ENCODE assay signal across 17 mouse cellular contexts in genomic region chr11:97246510-97247159, GRCm38 (mm10). TPM values are rescaled to one million over a fixed set of nuclear protein-coding genes. Genes with fewer than 3 reads are reported as not detected.
A peak's percentile ranks its signal among the peaks of the same experiment; 100 is the strongest.
DNase-seq lines count a peak whose midpoint lies in the region; ATAC-seq and TF ChIP-seq lines count a peak whose summit lies in the region.
"Had no signal": no experiment of that assay in that cellular context is flagged by ENCODE, and none has a peak within 500 bp of the region (broad histone marks: within the 10 kb centered on the region; RNA-seq: fewer than 3 reads in every experiment).

No protein-coding gene starts in this region.

- H3K27me3 ChIP-seq in heart, embryonic 11.5 days (ENCODE audit: control insufficient read depth, insufficient read depth, low read length): no peaks in the 10 kb centered on the region
- H3K27me3 ChIP-seq in small intestine, adult 2 months (ENCODE audit: control insufficient read depth, insufficient read depth, low read length): no peaks in the 10 kb centered on the region
- no peaks in the 10 kb centered on the region for H3K27me3 ChIP-seq in forebrain, embryonic 10.5 days (ENCODE audit: poor library complexity, severe bottlenecking)
- H3K27me3 ChIP-seq: forebrain, embryonic 13.5 days; heart, embryonic 15.5 days; lung, embryonic 15.5 days; midbrain, embryonic 12.5 days; neural tube, embryonic 13.5 days had no signal

- no peaks in the 10 kb centered on the region for H3K9me3 ChIP-seq in heart, embryonic 11.5 days (replicated peaks; ENCODE audit: control insufficient read depth, low read length)
- no peaks in the 10 kb centered on the region for H3K9me3 ChIP-seq in forebrain, embryonic 10.5 days
- H3K9me3 ChIP-seq: embryonic facial prominence, embryonic 10.5 days; forebrain, embryonic 13.5 days; heart, embryonic 15.5 days; lung, embryonic 15.5 days; midbrain, embryonic 12.5 days; neural tube, embryonic 13.5 days had no signal

- TF ChIP-seq POLR2A in small intestine, adult 2 months (IDR thresholded peaks at IDR 0.05; ENCODE audit: low read depth, low read length): no peak

- H3K4me2 ChIP-seq in heart, embryonic 11.5 days: no peak overlapping the region
- H3K4me2 ChIP-seq: forebrain, embryonic 13.5 days; heart, embryonic 15.5 days; lung, embryonic 15.5 days; midbrain, embryonic 12.5 days; neural tube, embryonic 13.5 days had no signal

- no peaks in the 10 kb centered on the region for H3K4me1 ChIP-seq in heart, embryonic 11.5 days (ENCODE audit: control insufficient read depth, insufficient read depth, low read length)
- peaks cover 3% of the 10 kb centered on the region; the same call in 1 of the 2 replicates for H3K4me1 ChIP-seq in small intestine, adult 2 months (ENCODE audit: control insufficient read depth, insufficient read depth, insufficient read length, low read length)
- H3K4me1 ChIP-seq in forebrain, embryonic 10.5 days: no peaks in the 10 kb centered on the region
- H3K4me1 ChIP-seq: embryonic facial prominence, embryonic 10.5 days; forebrain, embryonic 13.5 days; heart, embryonic 15.5 days; lung, embryonic 15.5 days; midbrain, embryonic 12.5 days; neural tube, embryonic 13.5 days had no signal

- no peak for DNase-seq in heart, postnatal 4 days
- peak; percentile 31 for DNase-seq in adrenal gland, postnatal 14 days
- peak; percentile 70 for DNase-seq in large intestine, adult 2 months (ENCODE audit: low read depth, low spot score)
- DNase-seq in layer of hippocampus, adult 18-20 months (ENCODE audit: low spot score in 2 of 2): no peak
- DNase-seq in embryo, embryonic 9.5 days (ENCODE audit: extremely low spot score): no peak
- no peak for DNase-seq in forebrain, embryonic 10.5 days (ENCODE audit: extremely low spot score, low spot score)
- DNase-seq: cerebellum, adult 8-10 months; right cerebral cortex, postnatal 14 days had no signal

- no peak for ATAC-seq in heart, embryonic 11.5 days (replicated peaks; ENCODE audit: insufficient number of reproducible peaks, low FRiP score, low TSS enrichment)
- ATAC-seq: forebrain, embryonic 13.5 days; hindbrain, postnatal 0 days had no signal

- H3K36me3 ChIP-seq in heart, embryonic 11.5 days (ENCODE audit: control insufficient read depth, insufficient read depth, low read length): peaks cover 12% of the 10 kb centered on the region
- H3K36me3 ChIP-seq in small intestine, adult 2 months (ENCODE audit: control insufficient read depth, insufficient read depth, low read length): peaks cover 27% of the 10 kb centered on the region
- H3K36me3 ChIP-seq in forebrain, embryonic 10.5 days (replicated peaks): peaks cover 67% of the 10 kb centered on the region

- no peak overlapping the region for H3K4me3 ChIP-seq in heart, embryonic 11.5 days (ENCODE audit: low read depth, low read length)
- no peak overlapping the region for H3K4me3 ChIP-seq in small intestine, adult 2 months (ENCODE audit: low read depth, low read length)
- H3K4me3 ChIP-seq in forebrain, embryonic 10.5 days: no peak overlapping the region
- H3K4me3 ChIP-seq: embryonic facial prominence, embryonic 10.5 days; forebrain, embryonic 13.5 days; heart, embryonic 15.5 days; lung, embryonic 15.5 days; midbrain, embryonic 12.5 days; neural tube, embryonic 13.5 days had no signal

- 0 out of 2 replicates have a peak overlapping the region, but pooled peaks have one; percentile 34 for H3K9ac ChIP-seq in heart, embryonic 11.5 days (ENCODE audit: low read depth, low read length)
- H3K9ac ChIP-seq: forebrain, embryonic 13.5 days; heart, embryonic 15.5 days; lung, embryonic 15.5 days; midbrain, embryonic 12.5 days; neural tube, embryonic 13.5 days had no signal

- TF ChIP-seq CTCF in small intestine, adult 2 months (IDR thresholded peaks at IDR 0.05; ENCODE audit: extremely low read depth, insufficient read length, insufficient replicate concordance, low read depth, low read length): no peak

- H3K27ac ChIP-seq in heart, embryonic 11.5 days (ENCODE audit: low read depth, low read length): no peak overlapping the region
- H3K27ac ChIP-seq in small intestine, adult 2 months (ENCODE audit: insufficient read depth, low read depth, low read length): peak overlapping the region; percentile 94
- H3K27ac ChIP-seq in forebrain, embryonic 10.5 days: no peak overlapping the region
- H3K27ac ChIP-seq: embryonic facial prominence, embryonic 10.5 days; forebrain, embryonic 13.5 days; heart, embryonic 15.5 days; hindbrain, postnatal 0 days; lung, embryonic 15.5 days; midbrain, embryonic 12.5 days; neural tube, embryonic 13.5 days had no signal

- WGBS in heart, embryonic 11.5 days (ENCODE audit: insufficient replicate concordance): 58% methylated on average over 10 of the region's 10 CpGs
- 30% methylated on average over 10 of the region's 10 CpGs for WGBS in large intestine, adult 2 months
- WGBS in small intestine, adult 2 months: 28% methylated on average over 10 of the region's 10 CpGs
- 91% methylated on average over 10 of the region's 10 CpGs for WGBS in forebrain, embryonic 10.5 days

RNA-seq across cellular contexts. Expression of gene Npepps, which starts 33.8 kb away (rescaled TPM):
- 78.0 and 79.8 TPM in 2 replicates for polyA plus RNA-seq in heart, embryonic 11.5 days (2014; fragmentation: Nextera tagmentation; extraction: Ambion mirVana)
- total RNA-seq in heart, postnatal 4 days (2021): 10 to 100 TPM; 85.9 to 97.2 TPM
- total RNA-seq in adrenal gland, postnatal 14 days (2021): 73.2 and 74.2 TPM in 2 replicates
- 33.8 and 48.1 TPM in 2 replicates for polyA plus RNA-seq in large intestine, adult 2 months (2012; rRNA removed)
- 16.2 and 27.3 TPM in 2 replicates for polyA plus RNA-seq in small intestine, adult 2 months (2012; rRNA removed)
- total RNA-seq in layer of hippocampus, adult 18-20 months (2021): 100 to 1,000 TPM; 135 to 145 TPM
- polyA plus RNA-seq in forebrain, embryonic 10.5 days (2016; fragmentation: Nextera tagmentation; extraction: Ambion mirVana): 96.2 and 101 TPM in 2 replicates

RNA-seq across cellular contexts. Expression of gene Kpnb1, which starts 59.0 kb away (rescaled TPM):
- 61.2 and 63.6 TPM in 2 replicates for polyA plus RNA-seq in heart, embryonic 11.5 days (2014; fragmentation: Nextera tagmentation; extraction: Ambion mirVana)
- 100 to 1,000 TPM; 160 to 162 TPM for total RNA-seq in heart, postnatal 4 days (2021)
- total RNA-seq in adrenal gland, postnatal 14 days (2021): 123 and 138 TPM in 2 replicates
- 30.8 and 41.2 TPM in 2 replicates for polyA plus RNA-seq in large intestine, adult 2 months (2012; rRNA removed)
- polyA plus RNA-seq in small intestine, adult 2 months (2012; rRNA removed): 7.5 and 13.5 TPM in 2 replicates
- total RNA-seq in layer of hippocampus, adult 18-20 months (2021): 100 to 1,000 TPM; 125 to 130 TPM
- polyA plus RNA-seq in forebrain, embryonic 10.5 days (2016; fragmentation: Nextera tagmentation; extraction: Ambion mirVana): 98.3 and 99.9 TPM in 2 replicates

Comparison
In these comparisons a context has a peak if more than half of its experiments do, and no peak if none do; other contexts are left out.
1. DNase-seq: peak in adrenal gland, postnatal 14 days (single experiment) and large intestine, adult 2 months (single experiment); none in heart, postnatal 4 days (single experiment), layer of hippocampus, adult 18-20 months (0 of 2), embryo, embryonic 9.5 days (single experiment) and forebrain, embryonic 10.5 days (single experiment).